Mouse (Mus musculus) central nervous system, embryonic 18 days (tissue): ENCODE measurements around the gene Pbld1. TPM values are rescaled to one million over a fixed set of nuclear protein-coding genes. Genes with fewer than 3 reads are reported as not detected.

ENCODE experiments used
- polyA plus RNA-seq: library from polyadenylated mRNA; depleted of rRNA; stranded (reverse); fragments of >200 nt; gene quantifications from 2 replicates; pipeline ENCODE4 v1.2.3, GENCODE M21; 2012; rRNA removed

The Pbld1 gene
- polyA plus RNA-seq = 0.13 and 0.27 TPM in 2 replicates

GRCm38 (mm10) chr10:63059862-63060261, at the start of gene Pbld1:
Pbld1 (plus strand) TSS chr10:63060162.

GRCm38 (mm10) chr10:63023749-63024579, 36.0 kb upstream of the Pbld1 start, which contains the start of the genes Hnrnph3 and Pbld2:
Hnrnph3 (minus strand) TSS chr10:63024217.
Pbld2 (plus strand) TSS chr10:63024315.

GRCm38 (mm10) chr10:63099521-63099920, 39.6 kb downstream of the Pbld1 start, which contains the start of gene Atoh7:
Atoh7 (plus strand) TSS chr10:63099651.

Other genes with a start within 250 kb of the Pbld1 start
- gene Tet1, start 151.2 kb upstream of the Pbld1 start, polyA plus RNA-seq = 8.8 TPM in 2 replicates
- 17.1 and 17.2 TPM in 2 replicates for gene Slc25a16, start 139.5 kb upstream of the Pbld1 start, polyA plus RNA-seq
- gene Dna2, start 113.1 kb upstream of the Pbld1 start, polyA plus RNA-seq = 5.7 and 7.3 TPM in 2 replicates
- 52.0 and 56.6 TPM in 2 replicates for gene Rufy2, start 79.9 kb upstream of the Pbld1 start, polyA plus RNA-seq
- 102 and 109 TPM in 2 replicates for gene Hnrnph3, start 35.9 kb upstream of the Pbld1 start, polyA plus RNA-seq
- gene Pbld2, start 35.8 kb upstream of the Pbld1 start, polyA plus RNA-seq = 1.9 TPM in 2 replicates
- 1.2 and 3.0 TPM in 2 replicates for gene Atoh7, start 39.5 kb downstream of the Pbld1 start, polyA plus RNA-seq
- gene Mypn, start 143.8 kb downstream of the Pbld1 start, polyA plus RNA-seq = 0.53 and 1.1 TPM in 2 replicates
- gene Herc4, start 183.6 kb downstream of the Pbld1 start, polyA plus RNA-seq = 42.5 and 43.4 TPM in 2 replicates